Mouse (Mus musculus): ENCODE data around the gene Olfr1434.
"Not testable (repeated sequence)": the region's sequence is repeated elsewhere in the genome, so short reads cannot be mapped to it uniquely, and the experiment has no call there.

Olfr1434 gene

GRCm38 (mm10) chr19:12279554-12279953 is at the start of gene Olfr1434:
Gene Olfr1434 (plus strand): TSS chr19:12279854.
- DNase-seq, result no peak

GRCm38 (mm10) chr19:12232496-12232895 is 47.2 kb upstream of the Olfr1434 start, which contains the start of gene Olfr1432:
Gene Olfr1432 (minus strand): TSS chr19:12232596.
- not testable (repeated sequence) for DNase-seq

GRCm38 (mm10) chr19:12241559-12241958 is 38.1 kb upstream of the Olfr1434 start, which contains the start of gene Olfr262:
Gene Olfr262 (minus strand): TSS chr19:12241659.
- no peak for DNase-seq

- no peak for DNase-seq
These were observed 18.9 kb upstream of the Olfr1434 start, which contains the start of gene Olfr235 for GRCm38 (mm10) chr19:12260732-12261131. Gene Olfr235 (plus strand): TSS chr19:12261032.

- no peak for DNase-seq
These were observed 13.3 kb downstream of the Olfr1434 start for GRCm38 (mm10) chr19:12292979-12293378.

GRCm38 (mm10) chr19:12299030-12299429 is 19.4 kb downstream of the Olfr1434 start, which contains the start of gene Olfr1436:
Gene Olfr1436 (minus strand): TSS chr19:12299130.
- not testable (repeated sequence) for DNase-seq

GRCm38 (mm10) chr19:12325001-12325400 is 45.3 kb downstream of the Olfr1434 start, which contains the start of gene Olfr1437:
Gene Olfr1437 (minus strand): TSS chr19:12325101.
- no peak for DNase-seq
